Mouse (Mus musculus): ENCODE data around the gene Pnpla1.

Gene Pnpla1

GRCm38 (mm10) chr17:28913200-28913599 lies 55.0 kb downstream of the Pnpla1 start:
- in situ Hi-C loops (cut with MboI; ENCODE audit: unreplicated experiment in 2 of 2): no loop called here

DNA sequence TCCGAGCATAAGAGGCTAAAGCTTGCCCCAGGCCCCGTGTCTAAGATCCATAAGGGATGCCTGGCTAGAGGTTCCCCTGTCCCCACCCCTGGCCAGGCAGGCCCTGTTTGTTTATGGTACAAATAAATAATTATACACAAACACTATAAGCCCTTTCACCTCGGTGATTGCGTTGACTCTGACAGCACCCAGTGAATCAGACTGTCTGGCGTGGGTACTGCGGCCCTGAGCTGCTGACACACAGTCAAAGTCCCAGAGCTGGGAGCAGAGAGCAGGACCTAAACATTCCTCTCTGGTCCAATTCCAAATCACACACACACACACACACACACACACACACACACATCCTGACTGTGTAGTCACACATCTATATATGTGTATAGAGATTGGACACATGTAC lies 55.7 kb downstream of the Pnpla1 start:
- in situ Hi-C loops (cut with MboI; ENCODE audit: unreplicated experiment in 2 of 2): no loop called here

DNA sequence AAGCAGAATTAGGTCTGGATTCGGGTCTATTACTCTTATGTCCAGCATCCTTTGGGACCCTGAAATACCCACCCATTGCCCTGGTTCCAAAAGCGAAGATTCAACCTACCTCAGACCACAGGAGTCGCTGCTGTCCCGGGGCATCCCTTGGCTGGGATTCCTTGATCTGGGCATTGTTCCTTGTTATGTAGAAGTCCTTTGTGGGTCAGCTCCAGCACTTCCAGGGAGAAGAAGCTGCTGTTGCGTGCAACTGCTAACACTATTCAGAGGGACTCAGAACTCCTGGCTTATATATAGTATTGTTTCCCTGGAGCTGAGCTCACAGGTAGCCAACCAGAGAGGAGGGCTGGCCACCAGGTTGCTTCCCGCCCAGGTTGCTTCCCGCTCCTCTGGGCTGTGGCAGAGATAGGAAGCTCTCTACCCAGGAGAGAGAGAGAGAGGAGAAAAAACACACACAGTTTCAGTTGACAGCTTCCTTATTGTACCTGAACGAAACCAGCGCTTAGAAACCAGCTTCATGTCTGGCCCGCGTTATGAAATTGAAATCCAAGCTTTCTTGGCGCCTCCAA lies 56.9 kb downstream of the Pnpla1 start, which contains the start of gene 4930539E08Rik:
Gene 4930539E08Rik, minus strand, starts transcription at position 265 of the 569 bp plus-strand sequence.
- in situ Hi-C loops (cut with MboI; ENCODE audit: unreplicated experiment in 2 of 2): no loop called here

- in situ Hi-C loops (cut with MboI; ENCODE audit: unreplicated experiment in 2 of 2): no loop called here
These were observed 58.3 kb downstream of the Pnpla1 start for GRCm38 (mm10) chr17:28916520-28916919.

DNA sequence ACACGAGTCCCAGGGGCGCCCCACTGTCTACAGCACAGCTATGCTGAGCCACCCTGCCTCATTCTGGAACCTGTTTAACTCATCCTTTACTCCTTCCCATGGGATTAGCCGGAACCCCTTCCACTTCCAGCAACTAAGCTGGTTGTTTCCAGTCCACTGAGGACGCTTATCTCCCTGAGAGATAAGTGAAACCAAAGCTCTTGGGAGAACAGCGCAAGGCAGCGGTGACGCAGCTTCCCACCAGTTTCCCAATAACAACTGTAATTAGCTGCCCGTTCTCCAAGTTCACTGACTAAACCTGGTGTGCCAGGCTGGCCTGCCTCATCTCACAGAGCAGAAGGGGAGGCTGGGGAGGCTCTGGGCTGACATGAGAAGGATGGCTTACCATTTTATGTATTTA lies 62.9 kb downstream of the Pnpla1 start:
- in situ Hi-C loops (cut with MboI; ENCODE audit: unreplicated experiment in 2 of 2): no loop called here

GRCm38 (mm10) chr17:28922096-28922495 lies 63.9 kb downstream of the Pnpla1 start:
- in situ Hi-C loops (cut with MboI; ENCODE audit: unreplicated experiment in 2 of 2): no loop called here

- in situ Hi-C loops (cut with MboI; ENCODE audit: unreplicated experiment in 2 of 2): loop anchor here (5.0 kb wide), 3 partner anchors 43 to 233 kb away; partner anchors contain the start of genes Mapk14 (in 2 of the 2) and Slc26a8 (in 2 of the 2)
These were observed 66.9 kb downstream of the Pnpla1 start for GRCm38 (mm10) chr17:28924957-28925595.

GRCm38 (mm10) chr17:28926380-28926779 lies 68.2 kb downstream of the Pnpla1 start:
- in situ Hi-C loops (cut with MboI; ENCODE audit: unreplicated experiment in 2 of 2): loop anchor here (5.0 kb wide), 3 partner anchors 44 to 234 kb away; partner anchors contain the start of genes Mapk14 (in 2 of the 2) and Slc26a8 (in 2 of the 2)

GRCm38 (mm10) chr17:28926866-28927635 lies 68.8 kb downstream of the Pnpla1 start:
- in situ Hi-C loops (cut with MboI; ENCODE audit: unreplicated experiment in 2 of 2): loop anchor here (5.0 kb wide), 3 partner anchors 45 to 235 kb away; partner anchors contain the start of genes Mapk14 (in 2 of the 2) and Slc26a8 (in 2 of the 2)

DNA sequence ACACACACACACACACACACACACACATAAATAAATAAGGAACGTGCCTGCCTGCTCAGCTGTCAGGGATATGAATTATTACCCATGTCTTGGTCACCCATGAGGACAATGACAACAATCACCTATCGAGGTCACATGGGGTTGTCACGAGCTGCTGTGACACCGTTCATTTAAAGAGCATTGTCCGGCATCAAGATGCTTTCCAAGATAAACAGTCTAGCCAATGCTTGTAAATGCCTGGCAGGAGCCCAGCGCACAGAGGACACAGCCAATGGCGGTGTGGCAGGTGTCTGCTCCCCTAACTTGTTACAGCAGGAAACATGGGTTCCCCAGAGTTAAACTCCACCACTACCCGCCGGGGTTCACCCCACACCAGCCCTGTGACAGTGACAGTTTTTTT lies 69.8 kb downstream of the Pnpla1 start:
- in situ Hi-C loops (cut with MboI; ENCODE audit: unreplicated experiment in 2 of 2): loop anchor here (5.0 kb wide), 3 partner anchors 46 to 236 kb away; partner anchors contain the start of genes Mapk14 (in 2 of the 2) and Slc26a8 (in 2 of the 2)

GRCm38 (mm10) chr17:28929369-28929768 lies 71.2 kb downstream of the Pnpla1 start:
- in situ Hi-C loops (cut with MboI; ENCODE audit: unreplicated experiment in 2 of 2): loop anchor here (5.0 kb wide), 3 partner anchors 47 to 237 kb away; partner anchors contain the start of genes Mapk14 (in 2 of the 2) and Slc26a8 (in 2 of the 2)

- in situ Hi-C loops (cut with MboI; ENCODE audit: unreplicated experiment in 2 of 2): loop anchor here in 1 of 2 experiments (10.0 kb wide), 1 partner anchor 84 kb away; no protein-coding TSS in a partner anchor
These were observed 72.3 kb downstream of the Pnpla1 start for GRCm38 (mm10) chr17:28930392-28931074.

DNA sequence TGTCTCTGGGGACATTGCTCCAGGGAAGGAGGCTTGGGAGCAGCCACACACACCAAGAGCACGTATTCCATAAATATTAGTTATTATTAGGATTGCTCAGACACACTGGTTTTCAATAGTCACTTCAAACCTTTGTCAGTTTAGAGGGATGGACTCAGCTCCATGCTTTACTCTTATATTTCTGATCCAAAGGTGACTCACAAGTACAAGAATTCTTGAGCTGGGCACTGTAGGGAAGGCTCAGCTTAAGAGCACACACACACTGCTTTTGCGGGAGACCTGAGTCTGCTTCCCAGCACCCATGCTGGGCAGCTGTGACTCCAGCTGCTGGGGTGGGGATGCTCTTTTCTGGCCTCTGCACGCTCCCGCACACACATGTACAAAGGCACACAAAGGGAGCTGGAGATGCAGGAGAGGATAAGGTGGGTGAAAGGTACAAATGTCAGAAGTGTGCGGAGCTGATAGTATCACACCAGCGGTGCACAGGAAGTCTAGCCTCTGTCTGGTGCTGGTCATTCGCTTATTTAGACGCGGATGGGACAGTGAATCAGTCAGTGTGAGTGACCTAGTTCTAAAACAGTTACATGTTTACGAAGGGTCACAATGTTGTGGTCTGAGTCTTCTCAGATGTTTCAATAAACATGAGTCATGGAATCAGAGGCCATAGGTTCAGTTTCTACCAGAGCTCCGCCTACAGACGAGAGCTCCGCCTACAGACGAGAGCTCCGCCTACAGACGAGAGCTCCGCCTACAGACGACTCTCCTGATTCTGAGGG lies 73.4 kb downstream of the Pnpla1 start:
- in situ Hi-C loops (cut with MboI; ENCODE audit: unreplicated experiment in 2 of 2): loop anchor here in 1 of 2 experiments (10.0 kb wide), 1 partner anchor 83 kb away; no protein-coding TSS in a partner anchor

- in situ Hi-C loops (cut with MboI; ENCODE audit: unreplicated experiment in 2 of 2): loop anchor here in 1 of 2 experiments (10.0 kb wide), 1 partner anchor 83 kb away; no protein-coding TSS in a partner anchor
These were observed 74.1 kb downstream of the Pnpla1 start for GRCm38 (mm10) chr17:28932274-28932673.

DNA sequence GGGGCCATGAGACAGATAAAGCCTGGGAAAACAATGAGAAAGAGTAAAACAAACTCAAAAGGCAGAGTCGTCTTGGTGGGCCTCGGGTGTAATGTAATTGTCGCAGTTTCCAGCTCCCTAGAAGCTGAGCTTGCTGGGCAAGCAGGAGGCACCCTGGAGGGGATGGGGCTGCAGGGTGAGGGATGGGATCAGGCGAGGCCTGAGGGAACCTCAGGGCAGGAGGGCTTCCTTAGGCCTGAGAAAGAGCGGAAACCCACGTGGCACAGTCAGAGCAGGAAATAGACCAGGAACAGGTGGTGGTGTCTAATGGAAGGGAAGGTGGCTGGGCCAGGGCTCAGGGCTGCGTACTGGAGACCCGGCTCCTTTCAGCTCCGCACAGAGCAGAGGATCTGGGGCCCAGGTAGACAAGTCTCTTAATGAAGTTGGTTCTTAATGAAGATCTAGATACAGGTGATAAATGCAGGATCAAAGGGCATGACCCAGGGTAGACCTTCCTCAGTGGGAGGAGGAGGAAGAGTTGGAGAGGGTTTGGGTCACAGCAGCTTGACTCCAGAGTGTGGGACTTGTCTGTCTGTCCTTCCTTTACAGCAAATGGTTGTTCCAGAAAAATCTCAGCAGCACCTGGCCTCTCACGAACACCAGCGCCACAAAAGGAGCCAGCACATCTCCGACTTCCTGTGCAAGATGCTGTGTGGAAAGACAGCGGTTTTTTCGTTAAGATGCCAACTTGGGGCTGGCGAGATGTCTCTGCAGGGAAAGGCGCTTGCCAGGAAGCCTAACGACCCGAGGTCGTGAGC lies 76.1 kb downstream of the Pnpla1 start:
- in situ Hi-C loops (cut with MboI; ENCODE audit: unreplicated experiment in 2 of 2): loop anchor here in 1 of 2 experiments (10.0 kb wide), 1 partner anchor 80 kb away; no protein-coding TSS in a partner anchor

DNA sequence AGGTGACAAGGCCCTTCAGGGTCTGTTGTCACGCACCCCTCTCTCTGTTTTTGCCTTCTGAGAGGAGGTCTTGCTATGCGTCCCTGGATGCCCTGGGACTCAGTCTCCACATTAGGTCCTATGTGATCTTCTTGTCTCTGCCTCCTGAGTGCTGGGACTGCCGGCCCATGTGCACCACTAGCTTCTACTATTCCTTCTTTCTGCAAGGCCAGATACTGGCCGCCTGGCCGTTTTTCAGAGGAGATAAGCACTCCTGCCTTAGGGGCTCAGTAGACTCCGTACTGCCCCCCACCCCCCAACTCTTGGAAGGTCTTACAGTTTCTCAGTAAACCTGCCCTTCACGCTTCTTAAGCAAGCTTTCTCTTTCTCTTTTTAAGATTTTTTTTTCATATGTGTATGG lies 77.9 kb downstream of the Pnpla1 start:
- in situ Hi-C loops (cut with MboI; ENCODE audit: unreplicated experiment in 2 of 2): loop anchor here in 1 of 2 experiments (10.0 kb wide), 1 partner anchor 79 kb away; no protein-coding TSS in a partner anchor

DNA sequence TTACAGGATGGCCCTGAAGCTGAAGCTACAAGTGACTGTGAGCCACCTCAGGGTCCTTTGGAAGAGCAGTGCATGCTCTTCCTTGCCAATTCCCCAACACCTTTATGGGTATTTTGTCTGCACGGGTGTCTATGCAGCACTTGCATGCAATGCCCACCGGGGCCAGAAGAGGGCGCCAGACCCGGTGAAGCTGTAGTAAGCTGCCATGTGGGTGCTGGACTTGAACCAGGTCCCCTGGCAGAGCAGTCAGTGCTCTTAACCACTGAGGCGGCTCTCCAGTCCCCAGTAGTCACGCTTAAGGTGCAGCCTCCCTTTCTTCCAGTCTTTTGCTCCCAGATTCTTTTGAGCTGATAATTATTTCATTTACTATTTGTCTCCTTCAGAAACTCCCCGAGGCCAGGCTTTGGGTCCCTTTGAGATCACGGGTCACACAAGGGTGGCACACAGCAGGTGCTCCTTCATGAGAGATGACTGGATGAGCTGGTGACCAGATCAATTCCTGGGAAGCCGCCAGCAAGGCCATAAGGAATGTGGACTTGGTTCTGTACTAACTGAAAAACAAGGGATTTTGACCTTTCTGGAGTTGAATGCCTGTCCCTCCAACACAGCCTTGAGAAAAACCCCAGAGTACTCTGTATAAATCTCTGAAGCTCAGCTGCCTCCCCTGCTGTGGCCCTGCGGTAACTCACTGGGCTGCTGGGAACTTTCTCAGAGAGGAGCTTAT lies 78.6 kb downstream of the Pnpla1 start:
- in situ Hi-C loops (cut with MboI; ENCODE audit: unreplicated experiment in 2 of 2): loop anchor here in 1 of 2 experiments (10.0 kb wide), 1 partner anchor 78 kb away; no protein-coding TSS in a partner anchor
